Mouse (Mus musculus) hindbrain, embryonic 14.5 days (tissue): ENCODE data around the gene Arfrp1. TPM values are rescaled to one million over a fixed set of nuclear protein-coding genes. Genes with fewer than 3 reads are reported as not detected.

ENCODE experiments used
- ATAC-seq: fragments of 200-750 bp; cut with Nextera tagmentation; 2 replicates; pipeline ENCODE4 v1.8.0; 2017; ENCODE audit warnings: moderate number of reproducible peaks, mild to moderate bottlenecking, moderate TSS enrichment, moderate library complexity; ENCODE audit not compliant: low FRiP score
- DNase-seq: peaks from one replicate; pipeline ENCODE4 v3.0.0-alpha.2; 2015; ENCODE audit warnings: low spot score
- H3K27ac ChIP-seq: fragments of 300-500 bp; sonication (generic); 2 replicates; pipeline ENCODE4 v1.5.1; 2014; ENCODE audit warnings: mild to moderate bottlenecking, moderate library complexity
- H3K27me3 ChIP-seq: fragments of 300-500 bp; sonication (generic); 2 replicates; pipeline ENCODE4 v1.6.1; 2014; ENCODE audit warnings: mild to moderate bottlenecking, low read length, mixed read lengths; ENCODE audit not compliant: control insufficient read depth, insufficient read depth
- H3K36me3 ChIP-seq: fragments of 300-500 bp; sonication (generic); replicated peaks from 2 replicates; pipeline ENCODE4 v1.6.1; 2014; ENCODE audit not compliant: control insufficient read depth, insufficient read depth
- H3K4me1 ChIP-seq: fragments of 300-500 bp; sonication (generic); replicated peaks from 2 replicates; pipeline ENCODE4 v1.6.1; 2014; ENCODE audit warnings: antibody characterized with exemption, low read length, mixed read lengths; ENCODE audit not compliant: control insufficient read depth, insufficient read depth
- H3K4me2 ChIP-seq: fragments of 300-500 bp; sonication (generic); replicated peaks from 2 replicates; pipeline ENCODE4 v1.6.1; 2014; ENCODE audit warnings: mild to moderate bottlenecking, moderate library complexity
- H3K4me3 ChIP-seq: fragments of 300-500 bp; sonication (generic); replicated peaks from 2 replicates; pipeline ENCODE4 v1.5.1; 2014; ENCODE audit warnings: mild to moderate bottlenecking, low read length
- H3K9ac ChIP-seq: fragments of 300-500 bp; sonication (generic); 2 replicates; pipeline ENCODE4 v1.6.1; 2014
- H3K9me3 ChIP-seq: fragments of 300-500 bp; sonication (generic); 2 replicates; pipeline ENCODE4 v1.6.1; 2016; ENCODE audit warnings: low read length; ENCODE audit not compliant: control insufficient read depth
- WGBS: fragments of 180-500 bp; shearing (Covaris S2); extraction: QIAGEN DNeasy Blood & Tissue Kit; methylation state at CpG from one replicate; pipeline ENCODE4 v1.1.7; 2014; 5-methylcytosine and 5-hydroxymethylcytosine counted together
- polyA plus RNA-seq: library from polyadenylated mRNA; unstranded; fragments of >200 nt; fragmentation: Nextera tagmentation; extraction: Ambion mirVana; gene quantifications from 2 replicates; pipeline ENCODE4 v1.2.1, GENCODE M21; 2014

The Arfrp1 gene
- polyA plus RNA-seq, 1 experiment from 2014 or later: 63.3 TPM

GRCm38 (mm10) chr2:181342766-181343165 lies 22.4 kb downstream of the Arfrp1 start:
- no peak overlapping the region for H3K4me3 ChIP-seq
- H3K27me3 ChIP-seq: no peaks in the 10 kb centered on the region
- H3K27ac ChIP-seq: no peak overlapping the region
- H3K4me2 ChIP-seq: no peak overlapping the region
- ATAC-seq (no peak), DNase-seq (no peak)
- no peak overlapping the region for H3K9ac ChIP-seq
- H3K36me3 ChIP-seq: peaks cover 82% of the 10 kb centered on the region
- H3K9me3 ChIP-seq: no peaks in the 10 kb centered on the region
- WGBS: 95% methylated on average over 6 of the region's 6 CpGs
- H3K4me1 ChIP-seq: no peaks in the 10 kb centered on the region

- ATAC-seq (no peak), DNase-seq (no peak)
- H3K4me3 ChIP-seq: no peak overlapping the region
- H3K27me3 ChIP-seq: no peaks in the 10 kb centered on the region
- no peak overlapping the region for H3K9ac ChIP-seq
- H3K27ac ChIP-seq: no peak overlapping the region
- no peak overlapping the region for H3K4me2 ChIP-seq
- 82% methylated on average over 4 of the region's 4 CpGs for WGBS
- no peaks in the 10 kb centered on the region for H3K9me3 ChIP-seq
- no peaks in the 10 kb centered on the region for H3K4me1 ChIP-seq
- H3K36me3 ChIP-seq: peaks cover 84% of the 10 kb centered on the region
These were observed 24.8 kb downstream of the Arfrp1 start for GRCm38 (mm10) chr2:181340426-181340825.

GRCm38 (mm10) chr2:181334023-181334422 lies 31.2 kb downstream of the Arfrp1 start:
- WGBS: 58% methylated on average over 3 of the region's 3 CpGs
- Histone ChIP-seq H3K27me3 (no peaks in the 10 kb centered on the region), H3K9me3 (no peaks in the 10 kb centered on the region), H3K4me2 (no peak overlapping the region), H3K27ac (no peak overlapping the region), H3K4me3 (no peak overlapping the region), H3K36me3 (peaks cover 86% of the 10 kb centered on the region), H3K4me1 (no peaks in the 10 kb centered on the region), H3K9ac (no peak overlapping the region)
- peak; percentile 77 for DNase-seq
- no peak for ATAC-seq

GRCm38 (mm10) chr2:181332542-181332941 lies 32.7 kb downstream of the Arfrp1 start:
- no peak overlapping the region for H3K9ac ChIP-seq
- peaks cover 82% of the 10 kb centered on the region for H3K36me3 ChIP-seq
- no peaks in the 10 kb centered on the region for H3K4me1 ChIP-seq
- no peaks in the 10 kb centered on the region for H3K27me3 ChIP-seq
- no peaks in the 10 kb centered on the region for H3K9me3 ChIP-seq
- DNase-seq: no peak
- ATAC-seq: no peak
- no peak overlapping the region for H3K4me3 ChIP-seq
- H3K27ac ChIP-seq: no peak overlapping the region
- no peak overlapping the region for H3K4me2 ChIP-seq

GRCm38 (mm10) chr2:181326098-181326497 lies 39.1 kb downstream of the Arfrp1 start:
- no peak overlapping the region for H3K9ac ChIP-seq
- WGBS: 97% methylated on average over 2 of the region's 2 CpGs
- ATAC-seq: no peak
- H3K27me3 ChIP-seq: no peaks in the 10 kb centered on the region
- H3K27ac ChIP-seq: no peak overlapping the region
- H3K4me1 ChIP-seq: no peaks in the 10 kb centered on the region
- H3K36me3 ChIP-seq: peaks cover 82% of the 10 kb centered on the region
- DNase-seq: no peak
- no peaks in the 10 kb centered on the region for H3K9me3 ChIP-seq
- no peak overlapping the region for H3K4me3 ChIP-seq
- no peak overlapping the region for H3K4me2 ChIP-seq

GRCm38 (mm10) chr2:181322136-181322535 lies 43.1 kb downstream of the Arfrp1 start:
- no peaks in the 10 kb centered on the region for H3K9me3 ChIP-seq
- no peak overlapping the region for H3K4me2 ChIP-seq
- no peak overlapping the region for H3K9ac ChIP-seq
- ATAC-seq (no peak), DNase-seq (no peak)
- peaks cover 9% of the 10 kb centered on the region for H3K4me1 ChIP-seq
- peaks cover 50% of the 10 kb centered on the region for H3K36me3 ChIP-seq
- H3K4me3 ChIP-seq: no peak overlapping the region
- 71% methylated on average over 5 of the region's 5 CpGs for WGBS
- H3K27ac ChIP-seq: no peak overlapping the region
- H3K27me3 ChIP-seq: no peaks in the 10 kb centered on the region

GRCm38 (mm10) chr2:181320103-181320499 lies 45.1 kb downstream of the Arfrp1 start:
- 11% methylated on average over 7 of the region's 7 CpGs for WGBS
- Histone ChIP-seq H3K27ac (no peak overlapping the region; the same call in 1 of the 2 replicates), H3K36me3 (peaks cover 29% of the 10 kb centered on the region), H3K4me1 (peaks cover 9% of the 10 kb centered on the region), H3K9me3 (no peaks in the 10 kb centered on the region), H3K4me3 (peak overlapping the region; percentile 51), H3K27me3 (no peaks in the 10 kb centered on the region; the same call in 1 of the 2 replicates), H3K9ac (peak overlapping the region; percentile 55), H3K4me2 (peak overlapping the region; percentile 65)
- ATAC-seq: no peak
- no peak for DNase-seq

- DNase-seq (peak; percentile 90), ATAC-seq (peak; percentile 93)
- Histone ChIP-seq H3K27ac (peak within 1 kb of the TSS; percentile 78), H3K4me2 (peak within 1 kb of the TSS; percentile 65), H3K9me3 (no peaks in the 10 kb centered on the region), H3K9ac (peak within 1 kb of the TSS; percentile 55), H3K36me3 (peaks cover 24% of the 10 kb centered on the region), H3K4me3 (peak within 1 kb of the TSS; percentile 51), H3K4me1 (peaks cover 9% of the 10 kb centered on the region), H3K27me3 (no peaks in the 10 kb centered on the region; the same call in 1 of the 2 replicates)
- WGBS: 6% methylated on average over 40 of the region's 40 CpGs
These were observed 45.7 kb downstream of the Arfrp1 start, which contains the start of gene Rtel1 for GRCm38 (mm10) chr2:181319248-181320102. TSS of gene Rtel1 (plus strand) at chr2:181319739.

GRCm38 (mm10) chr2:181314080-181314810 lies 51.0 kb downstream of the Arfrp1 start, which contains the start of gene Stmn3:
TSS of gene Stmn3 (minus strand) at chr2:181314500.
- WGBS: 3% methylated on average over 20 of the region's 23 CpGs
- no peaks in the 10 kb centered on the region for H3K9me3 ChIP-seq
- H3K27ac ChIP-seq: peak within 1 kb of the TSS; percentile 93
- peak within 1 kb of the TSS; percentile 74 for H3K4me3 ChIP-seq
- peak within 1 kb of the TSS; percentile 89 for H3K9ac ChIP-seq
- no peaks in the 10 kb centered on the region; the same call in 1 of the 2 replicates for H3K27me3 ChIP-seq
- no peaks in the 10 kb centered on the region; the same call in 1 of the 2 replicates for H3K36me3 ChIP-seq
- peak; percentile 89 for ATAC-seq
- peak within 1 kb of the TSS; percentile 91 for H3K4me2 ChIP-seq
- DNase-seq: peak; percentile 76
- peaks cover 22% of the 10 kb centered on the region for H3K4me1 ChIP-seq
